Mouse (Mus musculus) lung, postnatal 10 days (tissue): ENCODE data around the gene Smim4.

Experiments
- DNase-seq: peaks from one replicate; pipeline ENCODE4 v3.0.0; 2021

Smim4 gene

GRCm38 (mm10) chr14:31114011-31114410 is 14.7 kb downstream of the Smim4 start:
- no peak for DNase-seq

GRCm38 (mm10) chr14:31112187-31112586 is 16.6 kb downstream of the Smim4 start:
- DNase-seq: no peak

- no peak for DNase-seq
Observed at GRCm38 (mm10) chr14:31110613-31111012, 18.1 kb downstream of the Smim4 start.

- DNase-seq: no peak
Observed at GRCm38 (mm10) chr14:31105156-31105555, 23.6 kb downstream of the Smim4 start.

- no peak for DNase-seq
Observed at GRCm38 (mm10) chr14:31089918-31090317, 38.8 kb downstream of the Smim4 start.

GRCm38 (mm10) chr14:31088515-31088914 is 40.2 kb downstream of the Smim4 start:
- no peak for DNase-seq

- DNase-seq: peak; percentile 5
Observed at GRCm38 (mm10) chr14:31087433-31087832, 41.3 kb downstream of the Smim4 start.

GRCm38 (mm10) chr14:31081147-31081546 is 47.6 kb downstream of the Smim4 start:
- no peak for DNase-seq

- no peak for DNase-seq
Observed at GRCm38 (mm10) chr14:31079313-31080028, 49.3 kb downstream of the Smim4 start.

- DNase-seq: no peak
Observed at GRCm38 (mm10) chr14:31078597-31079208, 50.1 kb downstream of the Smim4 start.

GRCm38 (mm10) chr14:31069086-31069733 is 59.5 kb downstream of the Smim4 start:
- DNase-seq: no peak

GRCm38 (mm10) chr14:31062277-31062676 is 66.5 kb downstream of the Smim4 start:
- peak; percentile 50 for DNase-seq

- DNase-seq: no peak
Observed at GRCm38 (mm10) chr14:31045817-31046216, 82.9 kb downstream of the Smim4 start.

- DNase-seq: no peak
Observed at GRCm38 (mm10) chr14:31045296-31045695, 83.5 kb downstream of the Smim4 start.
